Mouse (Mus musculus) 3134 (cell line): ENCODE results near the gene Gm14137.

Source experiments
- DNase-seq: peaks from one replicate; pipeline ENCODE4 v3.0.0-alpha.2; 2011; ENCODE audit warnings: low spot score; ENCODE audit not compliant: insufficient read length; ENCODE audit errors: extremely low read depth

Gene Gm14137

GRCm38 (mm10) chr2:119173991-119174651, at the start of gene Gm14137:
Gene Gm14137 (plus strand): TSS chr2:119174509.
- DNase-seq: peak; percentile 94

GRCm38 (mm10) chr2:119136346-119136898, 37.9 kb upstream of the Gm14137 start:
- DNase-seq: no peak

- DNase-seq: no peak
Measured at GRCm38 (mm10) chr2:119145199-119145598, 29.1 kb upstream of the Gm14137 start.

- DNase-seq: no peak
Measured at GRCm38 (mm10) chr2:119146435-119146834, 27.9 kb upstream of the Gm14137 start.

- DNase-seq: no peak
Measured at GRCm38 (mm10) chr2:119147160-119147678, 27.1 kb upstream of the Gm14137 start.

- no peak for DNase-seq
Measured at GRCm38 (mm10) chr2:119147775-119148174, 26.5 kb upstream of the Gm14137 start.

- no peak for DNase-seq
Measured at GRCm38 (mm10) chr2:119152255-119152654, 22.1 kb upstream of the Gm14137 start.

- DNase-seq: no peak
Measured at GRCm38 (mm10) chr2:119154683-119155082, 19.6 kb upstream of the Gm14137 start.

- no peak for DNase-seq
Measured at GRCm38 (mm10) chr2:119155388-119155787, 18.9 kb upstream of the Gm14137 start.

- no peak for DNase-seq
Measured at GRCm38 (mm10) chr2:119156081-119156680, 18.1 kb upstream of the Gm14137 start.

GRCm38 (mm10) chr2:119156681-119157572, 17.4 kb upstream of the Gm14137 start, which contains the start of gene Rmdn3:
Gene Rmdn3 (minus strand): TSS chr2:119157034.
- peak; percentile 91 for DNase-seq

GRCm38 (mm10) chr2:119157836-119158235, 16.5 kb upstream of the Gm14137 start:
- no peak for DNase-seq

- DNase-seq: no peak
Measured at GRCm38 (mm10) chr2:119161247-119161646, 13.1 kb upstream of the Gm14137 start.

- DNase-seq: no peak
Measured at GRCm38 (mm10) chr2:119163135-119163534, 11.2 kb upstream of the Gm14137 start.

GRCm38 (mm10) chr2:119163999-119164398, 10.3 kb upstream of the Gm14137 start:
- DNase-seq: no peak

- DNase-seq: no peak
Measured at GRCm38 (mm10) chr2:119165401-119165800, 8.9 kb upstream of the Gm14137 start.

- DNase-seq: peak; percentile 87
Measured at GRCm38 (mm10) chr2:119166901-119167865, 7.1 kb upstream of the Gm14137 start, which contains the start of gene Gchfr. Gene Gchfr (plus strand): TSS chr2:119167773.

GRCm38 (mm10) chr2:119167866-119168256, 6.4 kb upstream of the Gm14137 start:
- no peak for DNase-seq

GRCm38 (mm10) chr2:119170282-119170681, 4.0 kb upstream of the Gm14137 start:
- peak; percentile 57 for DNase-seq

- DNase-seq: no peak
Measured at GRCm38 (mm10) chr2:119171574-119171973, 2.7 kb upstream of the Gm14137 start.
